Mouse (Mus musculus): ENCODE measurements at regions not wholly inside any gene's neighbourhood (a gene's known extent, or its start where the extent isn't known, plus 50 kb on each side); places are given as distances from the start of the nearest gene placed in this dataset.
A peak's percentile ranks its signal among the peaks of the same experiment; 100 is the strongest.
"Not testable (repeated sequence)": the region's sequence is repeated elsewhere in the genome, so short reads cannot be mapped to it uniquely, and the experiment has no call there.

GRCm38 (mm10) chr10:9462361-9462760 lies 212.6 kb downstream of the Samd5 start:
- DNase-seq (ENCODE audit: low spot score) = no peak

DNA sequence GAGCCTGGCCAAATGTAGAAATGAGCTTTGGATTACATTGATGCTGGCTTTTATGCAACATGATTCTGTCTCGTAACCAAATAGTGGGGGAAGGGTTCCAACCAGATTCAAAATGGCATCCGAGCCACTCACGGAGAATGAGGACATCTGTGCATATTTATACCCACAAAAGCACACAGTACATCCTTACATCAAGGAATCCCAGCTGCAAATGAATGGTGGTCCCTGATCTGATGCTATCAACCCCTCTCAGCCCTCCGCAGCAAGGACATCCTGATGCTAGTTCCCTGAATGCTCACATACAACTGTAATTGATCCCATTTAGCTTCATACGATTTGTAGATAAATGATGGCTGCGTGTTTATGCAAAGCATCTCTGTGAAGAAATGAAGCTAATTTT lies 215.9 kb downstream of the Samd5 start:
- DNase-seq (ENCODE audit: low spot score) = no peak

DNA sequence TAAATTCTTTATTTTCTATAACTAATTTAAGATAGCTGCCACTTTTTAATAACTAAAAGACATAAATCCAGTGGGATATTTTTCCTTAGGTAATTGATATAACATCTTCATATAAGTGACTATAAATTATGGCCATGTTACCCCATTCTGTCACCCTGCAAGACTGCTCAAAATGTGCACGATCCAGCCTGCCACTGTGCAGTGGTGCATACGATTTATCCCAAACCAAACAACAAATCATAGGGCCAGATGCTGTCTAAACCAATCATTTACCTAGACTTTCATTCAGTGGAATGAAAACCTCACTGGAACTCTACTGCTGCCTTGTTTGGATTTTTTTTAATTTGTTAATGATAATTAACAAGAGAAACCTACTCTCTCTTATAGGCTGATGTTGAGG lies 216.5 kb downstream of the Samd5 start:
- no peak for DNase-seq (ENCODE audit: low spot score)

- no peak for DNase-seq (ENCODE audit: low spot score)
These were observed 217.8 kb downstream of the Samd5 start for GRCm38 (mm10) chr10:9457222-9457621.

DNA sequence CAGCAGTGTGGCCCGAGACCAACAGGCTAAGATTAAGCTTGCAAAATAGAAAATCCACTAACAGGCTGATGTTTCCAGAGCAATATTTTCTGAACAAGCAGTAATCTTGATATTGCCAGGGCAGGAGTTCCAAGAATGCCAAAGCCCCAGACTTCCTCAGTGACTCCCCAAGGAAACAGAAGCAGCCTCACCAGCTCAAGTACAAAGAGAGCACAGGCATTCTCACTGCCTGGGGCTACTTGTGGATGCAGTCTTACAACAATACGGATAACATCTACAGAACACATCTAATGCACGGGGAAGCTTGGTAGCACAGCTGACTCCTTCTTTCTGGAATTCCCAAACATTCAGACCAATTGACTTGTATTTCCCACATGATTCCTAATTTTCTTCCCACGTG lies 235.9 kb downstream of the Samd5 start:
- no peak for DNase-seq (ENCODE audit: low spot score)

- DNase-seq (ENCODE audit: low spot score) = no peak
These were observed 236.6 kb downstream of the Samd5 start for GRCm38 (mm10) chr10:9438366-9438765.

DNA sequence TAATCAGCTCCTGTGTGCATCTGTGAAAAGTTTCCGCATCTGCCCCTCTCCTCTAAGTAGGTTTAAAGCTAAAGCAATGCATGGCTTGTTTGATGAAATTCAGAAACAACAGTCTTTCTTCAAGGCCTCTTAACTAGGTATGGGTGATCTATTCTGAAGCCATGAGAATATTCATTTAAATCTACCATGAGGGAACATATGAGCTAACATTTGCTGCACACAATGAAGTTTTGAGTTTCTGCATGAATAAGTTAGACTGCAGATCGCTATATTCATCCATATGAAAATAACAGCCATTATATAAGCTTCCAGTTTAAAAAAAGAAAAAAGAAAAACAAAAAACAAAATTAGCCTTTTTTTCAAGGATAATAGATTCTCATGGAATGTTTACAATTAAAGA lies 245.9 kb downstream of the Samd5 start:
- peak; percentile 19 for DNase-seq (ENCODE audit: low spot score)

- DNase-seq (ENCODE audit: low spot score) = no peak
These were observed 254.3 kb downstream of the Samd5 start for GRCm38 (mm10) chr10:9420741-9421140.

DNA sequence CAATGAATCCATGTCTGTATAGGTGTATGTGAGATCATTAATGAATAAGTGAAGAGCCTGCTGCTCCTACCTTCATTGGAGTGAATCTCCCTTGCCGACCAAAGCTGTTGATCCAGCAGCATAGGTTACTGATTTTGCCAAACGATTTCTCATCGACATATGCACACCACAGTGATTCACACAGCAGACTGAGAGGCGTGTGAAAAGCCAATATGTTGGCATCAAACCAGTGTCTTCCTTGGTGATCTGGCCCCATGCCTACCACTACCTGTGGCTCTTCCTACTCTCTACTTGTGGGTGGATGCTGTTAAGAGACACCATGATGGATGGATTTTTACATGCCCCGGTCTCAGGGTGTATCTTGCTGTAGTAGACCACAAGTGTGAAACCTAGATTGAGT lies 258.3 kb downstream of the Samd5 start:
- no peak for DNase-seq (ENCODE audit: low spot score)

DNA sequence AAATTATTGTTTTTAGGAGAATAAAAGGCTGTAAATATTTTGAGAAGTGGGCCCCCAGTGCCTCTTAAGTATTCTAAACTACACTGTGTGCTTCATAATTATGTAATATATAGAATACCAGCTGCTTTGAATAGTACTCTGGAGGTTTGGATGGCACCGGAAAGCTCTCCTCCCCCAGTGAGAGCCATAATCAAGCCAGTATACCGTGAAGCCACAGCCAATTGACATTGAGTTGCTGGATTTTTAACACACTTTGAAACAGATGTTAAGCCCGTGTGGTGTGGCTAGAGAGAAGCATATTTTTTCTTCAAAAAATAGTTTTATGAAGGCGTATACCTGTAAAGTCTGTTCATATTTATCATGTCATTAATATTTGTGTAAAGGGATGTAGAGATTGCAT lies 268.9 kb downstream of the Samd5 start:
- DNase-seq (ENCODE audit: low spot score) = no peak

DNA sequence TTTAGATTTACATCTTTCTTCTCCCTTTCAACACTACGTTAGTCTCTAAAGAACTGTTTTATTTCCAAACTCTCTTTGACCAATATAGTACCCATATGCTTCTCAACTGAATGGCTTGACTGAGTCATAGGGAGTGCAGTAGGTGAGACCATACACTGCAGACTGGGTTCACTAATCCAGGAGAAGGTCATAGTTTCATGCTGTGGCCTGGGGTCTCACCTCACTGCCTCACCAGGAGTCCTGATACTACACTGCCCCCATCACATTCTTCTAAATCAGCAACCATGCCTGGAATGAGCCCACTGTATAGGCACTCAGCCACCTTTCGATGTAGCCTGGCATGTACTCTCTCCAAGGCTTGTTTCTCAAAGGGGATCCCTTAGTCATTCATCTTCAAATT lies 269.6 kb downstream of the Samd5 start:
- DNase-seq (ENCODE audit: low spot score) = no peak

- no peak for DNase-seq (ENCODE audit: low spot score)
These were observed 270.0 kb downstream of the Samd5 start for GRCm38 (mm10) chr10:9404963-9405362.

GRCm38 (mm10) chr10:9400911-9401617 lies 273.9 kb downstream of the Samd5 start:
- DNase-seq (ENCODE audit: low spot score) = no peak

GRCm38 (mm10) chr10:9377440-9378101 lies 297.4 kb downstream of the Samd5 start:
- no peak for DNase-seq (ENCODE audit: low spot score)

DNA sequence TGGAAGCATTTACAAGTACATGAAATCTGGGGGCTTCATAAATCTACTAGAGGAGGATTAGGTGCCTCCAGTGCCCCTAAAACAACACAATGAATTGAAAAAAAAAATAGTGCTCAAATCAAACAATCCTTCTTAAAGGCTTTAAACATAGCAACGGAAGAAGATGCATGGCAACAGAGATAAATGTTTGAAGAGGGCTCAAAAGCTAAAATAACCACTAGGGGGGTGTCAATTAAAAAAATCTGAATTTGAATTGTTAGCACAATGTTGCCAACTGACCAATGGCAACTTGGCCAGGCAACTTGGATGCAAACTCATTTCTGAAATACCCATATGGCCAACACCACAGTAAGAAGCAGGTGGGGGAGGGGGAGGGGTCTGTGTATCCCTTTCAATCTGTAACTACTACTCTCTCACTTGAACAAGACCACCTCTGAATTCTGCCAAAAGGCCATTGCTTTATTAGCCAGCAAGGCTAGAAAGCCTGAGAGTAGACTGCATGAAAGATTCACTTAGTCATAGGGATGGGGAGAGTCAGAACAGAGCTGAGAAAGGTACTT lies 312.6 kb downstream of the Samd5 start:
- DNase-seq (ENCODE audit: low spot score) = no peak

GRCm38 (mm10) chr10:9338207-9338801 lies 336.7 kb downstream of the Samd5 start:
- DNase-seq (ENCODE audit: low spot score) = no peak

DNA sequence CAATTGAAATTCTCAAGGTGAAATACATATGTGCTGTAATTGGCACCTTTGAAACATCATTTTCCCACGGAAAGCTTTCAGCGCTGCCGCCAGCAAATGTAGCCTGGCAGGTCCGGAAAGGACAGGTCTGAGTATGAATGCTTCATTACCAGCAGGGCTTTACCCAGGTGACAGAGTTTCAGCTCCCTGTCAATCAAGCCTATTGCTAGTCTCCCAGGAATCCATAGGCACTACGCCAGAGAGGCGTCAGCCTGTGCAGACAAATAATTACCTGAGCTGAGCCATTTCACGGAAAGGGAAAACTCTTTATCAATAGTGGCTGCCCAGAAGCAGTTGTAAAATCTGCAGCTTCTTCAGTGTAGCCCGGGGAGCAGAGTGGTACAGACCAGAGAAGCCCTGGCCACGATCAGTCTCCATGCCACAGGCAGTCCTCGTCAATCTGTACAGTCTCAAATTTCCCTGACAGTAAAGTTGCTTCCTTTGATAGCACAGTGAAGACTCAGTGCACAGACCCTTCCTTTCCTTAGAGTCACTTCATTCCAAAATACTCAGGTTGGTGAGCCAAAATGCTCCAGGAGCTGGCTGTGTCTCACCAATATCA lies 340.7 kb downstream of the Samd5 start:
- DNase-seq (ENCODE audit: low spot score) = no peak

DNA sequence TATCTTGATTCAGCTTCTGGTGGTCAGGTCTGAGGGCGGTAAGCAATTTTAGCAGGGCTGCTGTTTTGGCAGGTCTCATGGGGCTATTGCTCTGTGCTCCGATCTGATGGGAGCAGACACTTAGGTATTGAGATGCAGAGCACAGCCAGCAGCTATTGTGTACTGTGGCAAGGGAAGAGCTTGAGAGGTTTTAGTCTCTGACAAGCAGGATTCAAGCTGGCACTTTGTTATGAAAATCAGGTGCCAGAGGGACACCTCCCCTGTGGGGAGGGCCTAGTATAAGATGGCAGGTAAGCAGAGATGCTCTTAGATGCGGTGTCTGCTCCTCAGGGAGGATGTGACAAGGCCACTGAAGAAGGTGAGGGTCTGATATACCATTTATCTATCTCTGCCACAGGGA lies 343.3 kb downstream of the Samd5 start:
- DNase-seq (ENCODE audit: low spot score) = no peak

GRCm38 (mm10) chr10:9328324-9328723 lies 346.7 kb downstream of the Samd5 start:
- DNase-seq (ENCODE audit: low spot score) = no peak

GRCm38 (mm10) chr10:9327881-9328280 lies 347.1 kb downstream of the Samd5 start:
- not testable (repeated sequence) for DNase-seq (ENCODE audit: low spot score)

GRCm38 (mm10) chr10:9312326-9312725 lies 362.7 kb downstream of the Samd5 start:
- DNase-seq (ENCODE audit: low spot score) = no peak

GRCm38 (mm10) chr10:9310346-9310745 lies 364.7 kb downstream of the Samd5 start:
- no peak for DNase-seq (ENCODE audit: low spot score)

DNA sequence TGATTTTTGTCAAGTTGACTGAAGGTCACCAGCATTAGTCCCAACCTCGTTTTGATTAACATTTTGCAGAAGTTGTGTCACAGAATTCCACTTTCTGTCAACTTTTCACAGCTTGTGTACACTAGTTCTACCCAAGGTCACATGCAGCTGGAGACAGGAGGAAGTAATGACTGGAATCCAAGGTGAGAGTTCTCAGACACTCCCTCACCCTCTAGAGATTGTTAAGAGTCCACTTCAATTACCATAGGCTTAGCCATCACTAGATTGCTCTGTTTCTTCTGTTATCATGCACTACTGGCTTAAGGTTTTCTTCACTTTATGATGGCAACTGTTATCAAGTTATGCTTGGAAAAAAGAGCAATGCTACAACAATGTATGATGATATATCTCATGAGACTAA lies 379.0 kb downstream of the Samd5 start:
- DNase-seq (ENCODE audit: low spot score) = no peak

All from retina, embryonic 14.5 days (tissue).